In genomic region chr16:76878576-76878975, GRCm38 (mm10) we compare ENCODE assay signal across 17 mouse cellular contexts.
"Had no signal": no experiment of that assay in that cellular context is flagged by ENCODE, and none has a peak within 500 bp of the region (broad histone marks: within the 10 kb centered on the region; RNA-seq: fewer than 3 reads in every experiment).

No protein-coding gene starts in this region.

- H3K4me2 ChIP-seq: neural tube, embryonic 12.5 days; neural tube, embryonic 13.5 days; neural tube, embryonic 15.5 days; stomach, embryonic 15.5 days had no signal

- H3K9ac ChIP-seq: neural tube, embryonic 12.5 days; neural tube, embryonic 13.5 days; neural tube, embryonic 15.5 days; stomach, embryonic 15.5 days had no signal

- H3K27me3 ChIP-seq: neural tube, embryonic 12.5 days; neural tube, embryonic 13.5 days; neural tube, embryonic 15.5 days; stomach, embryonic 15.5 days had no signal

- H3K4me3 ChIP-seq: neural tube, embryonic 12.5 days; neural tube, embryonic 13.5 days; neural tube, embryonic 15.5 days; stomach, embryonic 15.5 days had no signal

- H3K36me3 ChIP-seq: neural tube, embryonic 12.5 days; neural tube, embryonic 13.5 days; neural tube, embryonic 15.5 days; stomach, embryonic 15.5 days had no signal

- H3K9me3 ChIP-seq: neural tube, embryonic 12.5 days; neural tube, embryonic 13.5 days; neural tube, embryonic 15.5 days; stomach, embryonic 15.5 days had no signal

- H3K27ac ChIP-seq: neural tube, embryonic 12.5 days; neural tube, embryonic 13.5 days; neural tube, embryonic 15.5 days; stomach, embryonic 15.5 days; stomach, postnatal 0 days had no signal

- H3K4me1 ChIP-seq: neural tube, embryonic 12.5 days; neural tube, embryonic 13.5 days; neural tube, embryonic 15.5 days; stomach, embryonic 15.5 days had no signal

- DNase-seq: retina, postnatal 1 day; right cerebral cortex, adult 18-20 months; right cerebral cortex, postnatal 14 days; right cerebral cortex, postnatal 25 days; right cerebral cortex, postnatal 4 days; spleen, adult 18-20 months; thymus, adult 18-20 months; thymus, adult 2 months; thymus, postnatal 14 days; thymus, postnatal 25 days; thymus, postnatal 36 days; thymus, postnatal 4 days had no signal
